Mouse (Mus musculus) kidney, adult 2 months (tissue): ENCODE results near the gene Fbln7. TPM values are rescaled to one million over a fixed set of nuclear protein-coding genes. Genes with fewer than 3 reads are reported as not detected.
A peak's percentile ranks its signal among the peaks of the same experiment; 100 is the strongest.

ENCODE experiments used
- DNase-seq: peaks from one replicate; pipeline ENCODE4 v3.0.0; 2021
- H3K27ac ChIP-seq: fragments of 200-500 bp; 2 replicates; pipeline ENCODE4 v1.5.1; 2012; ENCODE audit warnings: low read depth, low read length, control low read depth, inconsistent platforms; ENCODE audit not compliant: insufficient read depth
- H3K27me3 ChIP-seq: fragments of 200-500 bp; replicated peaks from 2 replicates; pipeline ENCODE4 v1.6.1; 2012; ENCODE audit warnings: mild to moderate bottlenecking, moderate library complexity, low read length, inconsistent platforms; ENCODE audit not compliant: control insufficient read depth, insufficient read depth
- H3K36me3 ChIP-seq: fragments of 200-500 bp; 2 replicates; pipeline ENCODE4 v1.6.1; 2012; ENCODE audit warnings: mild to moderate bottlenecking, moderate library complexity, low read length, inconsistent platforms; ENCODE audit not compliant: control insufficient read depth, insufficient read depth
- H3K4me1 ChIP-seq: fragments of 200-500 bp; 2 replicates; pipeline ENCODE4 v1.6.1; 2011; ENCODE audit warnings: low read length; ENCODE audit not compliant: control insufficient read depth, insufficient read depth
- H3K4me3 ChIP-seq: fragments of 200-500 bp; 2 replicates; pipeline ENCODE4 v1.5.1; 2011; ENCODE audit warnings: mild to moderate bottlenecking, low read depth, low read length, control low read depth; ENCODE audit not compliant: insufficient read depth
- CTCF ChIP-seq: fragments of 200-500 bp; conservative IDR thresholded peaks from 2 replicates; pipeline ENCODE4 v1.5.1; 2011; ENCODE audit warnings: low read depth, mild to moderate bottlenecking, control low read depth, low read length, moderate library complexity, mixed read lengths; ENCODE audit not compliant: insufficient read depth, insufficient read length
- POLR2A ChIP-seq: fragments of 200-500 bp; IDR thresholded peaks from one replicate; pipeline ENCODE4 v1.6.1; 2011; ENCODE audit warnings: low read depth, low read length, control low read depth
- WGBS: fragments of 180-500 bp; shearing (Covaris S2); methylation state at CpG from one replicate; pipeline ENCODE4 v1.1.7; 2018; 5-methylcytosine and 5-hydroxymethylcytosine counted together
- polyA plus RNA-seq: library from polyadenylated mRNA; depleted of rRNA; stranded (reverse); fragments of >200 nt; gene quantifications from 2 replicates; pipeline ENCODE4 v1.2.3, GENCODE M21; 2012

The Fbln7 gene
- polyA plus RNA-seq, 1 experiment = 15.5 TPM

GRCm38 (mm10) chr2:128823893-128824292 lies 38.9 kb upstream of the Fbln7 start:
- H3K27me3 ChIP-seq = no peaks in the 10 kb centered on the region
- WGBS = 73% methylated on average over 5 of the region's 5 CpGs
- no peak overlapping the region for H3K27ac ChIP-seq
- H3K4me3 ChIP-seq = no peak overlapping the region
- TF ChIP-seq POLR2A = no peak
- no peak for TF ChIP-seq CTCF
- peaks cover 1% of the 10 kb centered on the region for H3K36me3 ChIP-seq
- H3K4me1 ChIP-seq = peaks cover 19% of the 10 kb centered on the region; the same call in 1 of the 2 replicates
- DNase-seq = no peak

GRCm38 (mm10) chr2:128827787-128828186 lies 35.0 kb upstream of the Fbln7 start:
- Histone ChIP-seq H3K4me1 (peaks cover 11% of the 10 kb centered on the region; the same call in 1 of the 2 replicates), H3K27ac (no peak overlapping the region), H3K36me3 (peaks cover 12% of the 10 kb centered on the region), H3K27me3 (no peaks in the 10 kb centered on the region), H3K4me3 (no peak overlapping the region)
- TF ChIP-seq POLR2A (no peak), CTCF (no peak)
- 70% methylated on average over 1 of the region's 1 CpGs for WGBS
- peak; percentile 62 for DNase-seq

DNA sequence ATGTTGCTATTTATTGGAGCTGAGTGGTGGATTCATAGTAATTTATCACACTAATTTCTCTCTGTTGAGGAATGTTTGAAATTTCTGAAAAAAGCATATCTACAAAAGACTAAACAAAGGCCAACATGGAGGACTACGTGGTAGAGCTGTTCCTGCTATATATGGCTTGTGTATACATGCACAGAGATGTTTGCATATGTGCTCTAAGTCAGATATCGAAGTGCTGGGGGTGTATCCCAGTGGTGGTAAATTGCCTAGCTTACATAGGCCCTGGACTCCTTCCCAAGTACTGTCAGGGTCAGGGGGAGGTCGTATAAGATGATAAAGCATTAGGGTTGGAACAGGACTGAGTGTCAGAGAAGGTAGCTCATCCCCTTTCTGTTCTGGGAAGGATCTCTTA lies 30.2 kb upstream of the Fbln7 start:
- H3K4me3 ChIP-seq = no peak overlapping the region
- H3K27me3 ChIP-seq = no peaks in the 10 kb centered on the region
- DNase-seq = no peak
- TF ChIP-seq POLR2A (no peak), CTCF (no peak)
- peaks cover 3% of the 10 kb centered on the region; the same call in 1 of the 2 replicates for H3K4me1 ChIP-seq
- WGBS = 84% methylated on average over 3 of the region's 3 CpGs
- no peak overlapping the region for H3K27ac ChIP-seq
- peaks cover 14% of the 10 kb centered on the region for H3K36me3 ChIP-seq

GRCm38 (mm10) chr2:128833035-128833434 lies 29.7 kb upstream of the Fbln7 start:
- Histone ChIP-seq H3K27ac (no peak overlapping the region), H3K36me3 (peaks cover 14% of the 10 kb centered on the region), H3K4me1 (peaks cover 3% of the 10 kb centered on the region; the same call in 1 of the 2 replicates), H3K27me3 (no peaks in the 10 kb centered on the region), H3K4me3 (no peak overlapping the region)
- 78% methylated on average over 2 of the region's 2 CpGs for WGBS
- peak; percentile 35 for DNase-seq
- TF ChIP-seq CTCF = no peak
- no peak for TF ChIP-seq POLR2A

- Histone ChIP-seq H3K4me1 (peaks cover 3% of the 10 kb centered on the region; the same call in 1 of the 2 replicates), H3K27ac (no peak overlapping the region)
Observed at GRCm38 (mm10) chr2:128833435-128833834, 29.3 kb upstream of the Fbln7 start.

DNA sequence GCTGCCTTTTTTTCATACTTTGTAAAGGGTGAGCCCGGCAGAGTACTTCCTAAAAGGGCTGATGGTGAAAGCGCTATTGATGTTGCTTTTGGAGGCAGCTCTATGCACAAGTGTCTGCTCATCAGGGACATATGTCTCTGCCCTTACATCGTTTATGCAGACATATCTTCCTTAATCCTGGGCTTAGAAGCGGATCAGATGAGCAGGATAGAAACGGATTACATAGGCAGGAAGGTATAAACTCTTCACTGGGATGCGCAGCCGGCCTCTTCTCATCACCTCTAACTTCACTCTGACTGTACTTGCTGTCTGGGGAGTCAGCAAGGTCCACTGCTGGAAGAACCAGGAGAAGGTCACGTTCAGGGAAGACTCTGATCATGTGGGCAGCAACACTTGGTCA lies 25.2 kb upstream of the Fbln7 start:
- WGBS = 86% methylated on average over 8 of the region's 8 CpGs
- H3K36me3 ChIP-seq = peaks cover 12% of the 10 kb centered on the region

More at GRCm38 (mm10) chr2:128833435-128833834, 29.3 kb upstream of the Fbln7 start:
- peaks cover 14% of the 10 kb centered on the region for H3K36me3 ChIP-seq
- H3K4me3 ChIP-seq = no peak overlapping the region
- DNase-seq = no peak
- 80% methylated on average over 2 of the region's 2 CpGs for WGBS
- no peaks in the 10 kb centered on the region for H3K27me3 ChIP-seq
- TF ChIP-seq CTCF (no peak), POLR2A (no peak)

GRCm38 (mm10) chr2:128838611-128839010 lies 24.2 kb upstream of the Fbln7 start:
- H3K4me1 ChIP-seq = no peaks in the 10 kb centered on the region
- no peak overlapping the region for H3K4me3 ChIP-seq
- 93% methylated on average over 3 of the region's 3 CpGs for WGBS
- H3K36me3 ChIP-seq = peaks cover 10% of the 10 kb centered on the region
- no peak overlapping the region for H3K27ac ChIP-seq
- no peak for DNase-seq
- TF ChIP-seq CTCF (no peak), POLR2A (no peak)
- H3K27me3 ChIP-seq = no peaks in the 10 kb centered on the region

More for the DNA sequence above, 25.2 kb upstream of the Fbln7 start:
- Histone ChIP-seq H3K4me1 (no peaks in the 10 kb centered on the region), H3K27me3 (no peaks in the 10 kb centered on the region), H3K27ac (no peak overlapping the region), H3K4me3 (no peak overlapping the region)
- no peak for DNase-seq
- TF ChIP-seq POLR2A (no peak), CTCF (no peak)
